Mouse (Mus musculus): ENCODE measurements around the gene Nenf. TPM values are rescaled to one million over a fixed set of nuclear protein-coding genes. Genes with fewer than 3 reads are reported as not detected.

Nenf gene
- total RNA-seq, 2 experiments from 2014 or later: 83.8 to 87.2 TPM

GRCm38 (mm10) chr1:191318686-191319085, 692 bp upstream of the Nenf start:
- DNase-seq: no peak

- DNase-seq: no peak
Measured at GRCm38 (mm10) chr1:191316818-191317217, 1.2 kb downstream of the Nenf start.

- DNase-seq: no peak
Measured at GRCm38 (mm10) chr1:191313926-191314325, 4.1 kb downstream of the Nenf start.

- DNase-seq: no peak
Measured at GRCm38 (mm10) chr1:191313158-191313557, 4.8 kb downstream of the Nenf start.

- peak; percentile 88 for DNase-seq
Measured at GRCm38 (mm10) chr1:191312513-191312941, 5.5 kb downstream of the Nenf start.

- no peak for DNase-seq
Measured at GRCm38 (mm10) chr1:191311296-191311898, 6.6 kb downstream of the Nenf start.

- DNase-seq: no peak
Measured at GRCm38 (mm10) chr1:191307766-191308455, 10.1 kb downstream of the Nenf start.

- DNase-seq: no peak
Measured at GRCm38 (mm10) chr1:191306316-191306715, 11.7 kb downstream of the Nenf start.

GRCm38 (mm10) chr1:191305610-191306009, 12.4 kb downstream of the Nenf start:
- DNase-seq: no peak

- DNase-seq: no peak
Measured at GRCm38 (mm10) chr1:191304216-191304615, 13.8 kb downstream of the Nenf start.

GRCm38 (mm10) chr1:191303736-191304135, 14.3 kb downstream of the Nenf start:
- no peak for DNase-seq

GRCm38 (mm10) chr1:191301903-191302302, 16.1 kb downstream of the Nenf start:
- DNase-seq: no peak

- DNase-seq: no peak
Measured at GRCm38 (mm10) chr1:191299215-191299942, 18.6 kb downstream of the Nenf start.

GRCm38 (mm10) chr1:191298304-191298703, 19.7 kb downstream of the Nenf start:
- no peak for DNase-seq

- peak; percentile 59 for DNase-seq
Measured at GRCm38 (mm10) chr1:191296445-191296844, 21.5 kb downstream of the Nenf start.

- no peak for DNase-seq
Measured at GRCm38 (mm10) chr1:191295784-191296183, 22.2 kb downstream of the Nenf start.

- no peak for DNase-seq
Measured at GRCm38 (mm10) chr1:191293996-191294795, 23.8 kb downstream of the Nenf start.

- DNase-seq: no peak
Measured at GRCm38 (mm10) chr1:191293051-191293450, 24.9 kb downstream of the Nenf start.

- DNase-seq: peak; percentile 44
Measured at GRCm38 (mm10) chr1:191292348-191292747, 25.6 kb downstream of the Nenf start.

- DNase-seq: peak; percentile 69
Measured at GRCm38 (mm10) chr1:191288762-191289161, 29.2 kb downstream of the Nenf start.

- no peak for DNase-seq
Measured at GRCm38 (mm10) chr1:191284502-191284901, 33.5 kb downstream of the Nenf start.

All from gastrocnemius, postnatal 10 days (tissue).